8 mouse cellular contexts compared by ENCODE assay signal in genomic region chr11:61494129-61494997, GRCm38 (mm10). TPM values are rescaled to one million over a fixed set of nuclear protein-coding genes. Genes with fewer than 3 reads are reported as not detected.
DNase-seq lines count a peak whose midpoint lies in the region; ATAC-seq and TF ChIP-seq lines count a peak whose summit lies in the region.

Gene Mapk7 (minus strand): TSS chr11:61494406.

- peak; percentile 49; the same call in 1 of the 2 replicates for TF ChIP-seq POLR2A in olfactory bulb, adult 2 months (IDR thresholded peaks at IDR 0.05; ENCODE audit: insufficient read depth, low read depth, low read length)
- peak; percentile 48; the same call in 1 of the 2 replicates for TF ChIP-seq POLR2A in thymus, adult 2 months (IDR thresholded peaks at IDR 0.05; ENCODE audit: control insufficient read depth, extremely low read depth, insufficient read depth, low read length, poor library complexity)

- peaks cover 0 to 6% of the 10 kb centered on the region in 2 experiments; a peak in 2 of 4 replicates for H3K4me1 ChIP-seq in ES-E14 (ENCODE audit: control insufficient read depth in 2 of 2, insufficient read depth in 2 of 2, low read length in 2 of 2, poor library complexity in 1 of 2)
- peaks cover 9% of the 10 kb centered on the region for H3K4me1 ChIP-seq in forebrain, embryonic 14.5 days (ENCODE audit: control insufficient read depth, insufficient read depth, low read length)
- H3K4me1 ChIP-seq in lung, embryonic 14.5 days (ENCODE audit: insufficient read depth): 0 out of 2 replicates have a peak, but pooled peaks cover 9% of the 10 kb centered on the region
- H3K4me1 ChIP-seq in olfactory bulb, adult 2 months (ENCODE audit: control insufficient read depth, insufficient read depth, low read length): peaks cover 10% of the 10 kb centered on the region
- peaks cover 11% of the 10 kb centered on the region for H3K4me1 ChIP-seq in thymus, adult 2 months (replicated peaks; ENCODE audit: control insufficient read depth, insufficient read depth, low read length)

- WGBS in forebrain, embryonic 14.5 days: under 1% methylated on average over 62 of the region's 62 CpGs
- under 1% methylated on average over 62 of the region's 62 CpGs for WGBS in lung, embryonic 14.5 days
- under 1% methylated on average over 62 of the region's 62 CpGs for WGBS in olfactory bulb, adult 2 months
- WGBS in thymus, adult 2 months: under 1% methylated on average over 62 of the region's 62 CpGs

- peaks cover 29% of the 10 kb centered on the region for H3K36me3 ChIP-seq in ES-E14 (ENCODE audit: control insufficient read depth, insufficient read depth, low read length, poor library complexity, severe bottlenecking)
- H3K36me3 ChIP-seq in forebrain, embryonic 14.5 days (ENCODE audit: control insufficient read depth, insufficient read depth, low read length): peaks cover 33% of the 10 kb centered on the region
- H3K36me3 ChIP-seq in lung, embryonic 14.5 days (ENCODE audit: insufficient read depth): peaks cover 35% of the 10 kb centered on the region
- H3K36me3 ChIP-seq in thymus, adult 2 months (ENCODE audit: control insufficient read depth, insufficient read depth, low read length): no peaks in the 10 kb centered on the region

- in situ Hi-C loops in ES-E14 (cut with MboI; ENCODE audit: low sequenced_read_pairs in 2 of 2, unreplicated experiment in 2 of 2): no loop called here

- H3K9ac ChIP-seq in ES-E14 (ENCODE audit: insufficient read depth, low read depth, low read length, poor library complexity, severe bottlenecking): peak within 1 kb of the TSS; percentile 89
- H3K9ac ChIP-seq in forebrain, embryonic 14.5 days (ENCODE audit: low read length): peak within 1 kb of the TSS; percentile 95
- H3K9ac ChIP-seq in lung, embryonic 14.5 days: peak within 1 kb of the TSS; percentile 78

- H3K4me3 ChIP-seq in ES-E14 (ENCODE audit: insufficient read depth in 1 of 2, low read depth in 1 of 2, low read length in 2 of 2, poor library complexity in 1 of 2, severe bottlenecking in 1 of 2): peak within 1 kb of the TSS; percentile 81 to 90
- peak within 1 kb of the TSS; percentile 92 for H3K4me3 ChIP-seq in forebrain, embryonic 14.5 days (ENCODE audit: low read depth, low read length)
- H3K4me3 ChIP-seq in lung, embryonic 14.5 days (ENCODE audit: low read depth, low read length): peak within 1 kb of the TSS; percentile 75
- H3K4me3 ChIP-seq in olfactory bulb, adult 2 months (ENCODE audit: insufficient read depth, low read depth, low read length): peak within 1 kb of the TSS; percentile 80
- peak within 1 kb of the TSS; percentile 75 for H3K4me3 ChIP-seq in thymus, adult 2 months (ENCODE audit: control insufficient read depth, insufficient read depth, low read length)

- no peaks in the 10 kb centered on the region for H3K27me3 ChIP-seq in forebrain, embryonic 14.5 days (replicated peaks; ENCODE audit: control insufficient read depth, insufficient read depth, low read length)
- H3K27me3 ChIP-seq in lung, embryonic 14.5 days (ENCODE audit: insufficient read depth, low read length): no peaks in the 10 kb centered on the region
- no peaks in the 10 kb centered on the region for H3K27me3 ChIP-seq in thymus, adult 2 months (ENCODE audit: control insufficient read depth, insufficient read depth, low read length)

- ATAC-seq in forebrain, embryonic 14.5 days: peak; percentile 97
- ATAC-seq in lung, embryonic 14.5 days (ENCODE audit: insufficient read depth): peak; percentile 96

- DNase-seq in ES-E14 (ENCODE audit: low read depth, low spot score): peak; percentile 97
- peak; percentile 96 for DNase-seq in cerebellum, adult 11 months
- DNase-seq in forebrain, embryonic 14.5 days (ENCODE audit: low spot score): peak; percentile 100
- peak; percentile 97 to 98 for DNase-seq in heart, postnatal 14 days
- peak; percentile 94 to 98 for DNase-seq in layer of hippocampus, adult 18-20 months (ENCODE audit: low spot score in 2 of 2)
- peak; percentile 100 for DNase-seq in lung, embryonic 14.5 days
- DNase-seq in thymus, adult 2 months: peak; percentile 95

- H3K27ac ChIP-seq in ES-E14 (ENCODE audit: insufficient read depth, low read depth, low read length, poor library complexity, severe bottlenecking): peak within 1 kb of the TSS; percentile 75; the same call in 1 of the 2 replicates
- H3K27ac ChIP-seq in forebrain, embryonic 14.5 days (ENCODE audit: low read depth, low read length): peak within 1 kb of the TSS; percentile 92
- H3K27ac ChIP-seq in lung, embryonic 14.5 days (ENCODE audit: low read depth): peak within 1 kb of the TSS; percentile 90
- H3K27ac ChIP-seq in olfactory bulb, adult 2 months (ENCODE audit: insufficient read depth, low read depth, low read length): peak within 1 kb of the TSS; percentile 48; the same call in 1 of the 2 replicates
- H3K27ac ChIP-seq in thymus, adult 2 months (ENCODE audit: control insufficient read depth, insufficient read depth, low read length): peak within 1 kb of the TSS; percentile 45

- H3K9me3 ChIP-seq in ES-E14 (ENCODE audit: control insufficient read depth, insufficient read depth, low read depth, low read length): no peaks in the 10 kb centered on the region
- H3K9me3 ChIP-seq in forebrain, embryonic 14.5 days (replicated peaks; ENCODE audit: control insufficient read depth, low read length): no peaks in the 10 kb centered on the region
- no peaks in the 10 kb centered on the region for H3K9me3 ChIP-seq in lung, embryonic 14.5 days (ENCODE audit: low read depth, low read length)

- intact Hi-C loops in heart, postnatal 14 days (cut with DNase I): no loop called here

- H3K4me2 ChIP-seq in forebrain, embryonic 14.5 days (ENCODE audit: low read length): peak within 1 kb of the TSS; percentile 74
- peak within 1 kb of the TSS; percentile 82 for H3K4me2 ChIP-seq in lung, embryonic 14.5 days

- TF ChIP-seq CTCF in lung, embryonic 14.5 days (IDR thresholded peaks at IDR 0.05; ENCODE audit: low read depth): no peak
- no peak for TF ChIP-seq CTCF in olfactory bulb, adult 2 months (IDR thresholded peaks at IDR 0.05; ENCODE audit: insufficient read depth, low read depth, low read length)
- 0 out of 2 replicates have a peak, but pooled peaks have one; percentile 50 for TF ChIP-seq CTCF in thymus, adult 2 months (IDR thresholded peaks at IDR 0.05; ENCODE audit: borderline replicate concordance, control insufficient read depth, extremely low read depth, insufficient read depth, low read length, poor library complexity)

TF ChIP-seq in ES-E14, 5 proteins besides CTCF, POLR2A, EP300 and RAD21:
- no peak for TF ChIP-seq CHD2 (IDR thresholded peaks at IDR 0.05; ENCODE audit: low read depth, low read length)
- no peak for TF ChIP-seq MAFK (IDR thresholded peaks at IDR 0.05; ENCODE audit: insufficient read depth, low read depth, low read length)
- no peak for TF ChIP-seq ZNF384 (IDR thresholded peaks at IDR 0.05; ENCODE audit: low read depth, low read length)
- TF ChIP-seq ZC3H11A (IDR thresholded peaks at IDR 0.05; ENCODE audit: borderline replicate concordance, low read depth, low read length): no peak
- TF ChIP-seq HCFC1 (IDR thresholded peaks at IDR 0.05; ENCODE audit: borderline replicate concordance, insufficient read depth, low read length): no peak

RNA-seq across cellular contexts. Expression of gene Mapk7, which starts in this region (rescaled TPM):
- 24.8 and 25.3 TPM in 2 replicates for total RNA-seq in ES-E14 (2012; rRNA removed)
- 59.0 and 75.8 TPM in 2 replicates for polyA plus RNA-seq in forebrain, embryonic 14.5 days (2014; fragmentation: Nextera tagmentation; extraction: Ambion mirVana)
- 1 to 10 TPM; 8.9 to 9.7 TPM for total RNA-seq in heart, postnatal 14 days (2021)
- total RNA-seq in layer of hippocampus, adult 18-20 months (2021): 10 to 100 TPM; 26.6 to 27.4 TPM
- polyA plus RNA-seq in lung, embryonic 14.5 days (2014; fragmentation: Nextera tagmentation; extraction: Ambion mirVana): 62.8 and 69.6 TPM in 2 replicates
- polyA plus RNA-seq in olfactory bulb, adult 2 months (2012; ENCODE audit: insufficient read depth, insufficient read length, low replicate concordance, missing spikeins): not detected in 2 replicates
- polyA plus RNA-seq in thymus, adult 2 months (2012; rRNA removed): 63.8 and 71.8 TPM in 2 replicates

Comparison
In these comparisons a context has a peak if more than half of its experiments do, and no peak if none do; other contexts are left out.
1. Peak in every context shown above with its lines: DNase-seq, ATAC-seq, H3K4me3 ChIP-seq and H3K27ac ChIP-seq.